Mouse (Mus musculus): ENCODE results near the gene Ppp4r4.
"Not testable (repeated sequence)": the region's sequence is repeated elsewhere in the genome, so short reads cannot be mapped to it uniquely, and the experiment has no call there.

The Ppp4r4 gene

GRCm38 (mm10) chr12:103634430-103634829 is 102.3 kb downstream of the Ppp4r4 start:
- DNase-seq (ENCODE audit: low spot score in 2 of 2) = no peak

- no peak for DNase-seq (ENCODE audit: low spot score in 2 of 2)
These were observed 103.8 kb downstream of the Ppp4r4 start for GRCm38 (mm10) chr12:103635846-103636245.

DNA sequence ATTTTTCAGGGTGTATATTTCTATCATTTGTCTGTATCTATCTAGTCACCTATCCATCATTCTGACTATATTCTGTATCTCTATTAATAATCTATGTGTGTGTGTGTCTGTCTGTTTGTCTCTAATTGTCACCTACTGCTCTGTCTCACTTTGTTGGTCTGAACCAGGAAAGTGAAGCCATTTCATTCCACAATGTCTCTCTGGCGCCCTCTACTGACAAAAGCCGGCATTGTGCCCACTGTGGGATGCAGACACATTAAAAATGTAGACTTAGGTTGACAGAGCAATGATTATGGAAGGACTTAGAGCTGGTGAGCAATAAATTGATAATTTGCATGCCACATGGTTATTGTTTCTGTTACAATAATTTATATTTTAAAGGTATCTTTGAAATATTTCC is 111.3 kb downstream of the Ppp4r4 start:
- DNase-seq (ENCODE audit: low spot score in 2 of 2) = peak; percentile 84 to 89

GRCm38 (mm10) chr12:103643818-103644217 is 111.7 kb downstream of the Ppp4r4 start:
- DNase-seq (ENCODE audit: low spot score in 2 of 2) = no peak

- no peak for DNase-seq (ENCODE audit: low spot score in 2 of 2)
These were observed 112.5 kb downstream of the Ppp4r4 start for GRCm38 (mm10) chr12:103644601-103645000.

DNA sequence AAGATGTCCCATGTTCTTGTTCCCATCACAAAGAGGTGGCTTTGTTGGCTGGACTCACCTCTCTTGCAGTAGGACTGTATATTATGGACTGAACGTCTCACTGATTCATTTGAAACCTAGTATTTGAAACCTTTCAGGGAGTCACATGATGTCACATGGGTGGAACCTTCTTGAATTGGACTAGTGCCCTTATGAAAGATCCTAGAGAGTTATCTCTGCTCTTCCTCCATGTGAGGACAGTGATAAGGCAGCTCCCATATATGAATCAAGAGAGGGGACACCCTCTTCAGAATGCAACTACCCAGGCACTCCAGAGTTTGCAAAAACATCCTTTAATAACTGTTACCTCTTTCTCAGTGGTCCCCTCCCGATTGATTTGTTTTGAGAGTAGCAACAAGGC is 114.2 kb downstream of the Ppp4r4 start:
- DNase-seq (ENCODE audit: low spot score in 2 of 2) = no peak

GRCm38 (mm10) chr12:103653836-103654235 is 121.8 kb downstream of the Ppp4r4 start:
- no peak for DNase-seq (ENCODE audit: low spot score in 2 of 2)

GRCm38 (mm10) chr12:103655123-103656044 is 123.3 kb downstream of the Ppp4r4 start:
- DNase-seq (ENCODE audit: low spot score in 2 of 2) = no peak

DNA sequence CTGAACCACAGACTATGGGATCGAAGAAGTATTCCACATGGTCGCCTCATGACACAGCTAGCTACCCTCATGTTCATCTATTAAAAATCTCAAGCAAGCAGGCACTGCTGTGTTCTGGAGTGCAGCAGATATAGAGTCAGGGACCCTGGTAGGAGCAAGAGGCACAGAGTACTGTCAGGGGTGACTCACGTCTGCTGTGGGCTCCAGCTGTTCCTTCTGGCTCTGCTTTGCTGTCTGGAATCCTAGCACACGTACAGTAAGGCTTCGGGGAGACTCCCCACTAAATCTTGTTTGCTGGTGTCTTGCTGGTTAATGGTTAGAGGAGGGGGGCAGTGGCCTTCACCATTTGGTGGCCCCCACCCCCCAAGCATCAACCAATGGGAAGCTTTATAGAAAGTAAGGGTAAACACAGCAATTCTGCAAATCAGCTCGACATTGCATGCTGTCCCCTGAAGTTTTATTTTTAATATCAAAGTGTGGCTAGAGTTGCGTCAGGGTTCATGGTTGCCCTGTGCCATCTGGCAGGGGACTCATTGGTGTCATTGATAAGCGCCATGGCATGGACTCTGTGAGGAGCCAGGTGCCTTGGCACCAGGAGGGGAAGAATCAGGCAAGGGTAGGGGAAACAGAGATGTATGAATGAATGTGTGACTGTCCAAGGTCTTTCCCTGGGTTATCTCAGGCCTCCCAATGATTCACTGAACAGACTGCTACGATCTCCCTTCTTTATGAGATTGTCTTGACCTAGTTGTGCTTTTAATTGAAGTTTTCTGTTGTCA is 125.0 kb downstream of the Ppp4r4 start, which contains the start of gene Serpina6:
TSS of gene Serpina6 (minus strand) at position 365 of the 779 bp plus-strand sequence.
- no peak for DNase-seq (ENCODE audit: low spot score in 2 of 2)

DNA sequence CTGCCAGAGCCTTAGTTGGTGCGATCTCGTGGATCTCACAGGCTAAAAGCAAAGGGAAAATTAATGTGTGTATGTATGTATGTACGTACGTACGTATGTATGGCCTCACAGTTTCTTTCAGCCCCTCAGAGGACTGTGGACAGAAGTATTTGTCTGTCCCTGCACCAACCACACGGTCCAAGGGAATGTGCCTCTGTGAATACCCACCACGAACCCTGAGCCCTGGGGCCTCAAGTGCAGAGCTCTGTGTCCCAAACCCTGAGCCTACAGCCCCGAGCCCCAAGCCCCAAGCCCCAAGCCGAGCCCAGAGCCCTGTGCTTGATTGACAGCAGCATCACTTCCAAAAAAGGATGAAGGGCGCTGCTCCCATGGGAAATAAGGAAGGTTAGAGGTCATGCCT is 125.9 kb downstream of the Ppp4r4 start:
- DNase-seq (ENCODE audit: low spot score in 2 of 2) = no peak

- no peak for DNase-seq (ENCODE audit: low spot score in 2 of 2)
These were observed 127.1 kb downstream of the Ppp4r4 start for GRCm38 (mm10) chr12:103659171-103659570.

DNA sequence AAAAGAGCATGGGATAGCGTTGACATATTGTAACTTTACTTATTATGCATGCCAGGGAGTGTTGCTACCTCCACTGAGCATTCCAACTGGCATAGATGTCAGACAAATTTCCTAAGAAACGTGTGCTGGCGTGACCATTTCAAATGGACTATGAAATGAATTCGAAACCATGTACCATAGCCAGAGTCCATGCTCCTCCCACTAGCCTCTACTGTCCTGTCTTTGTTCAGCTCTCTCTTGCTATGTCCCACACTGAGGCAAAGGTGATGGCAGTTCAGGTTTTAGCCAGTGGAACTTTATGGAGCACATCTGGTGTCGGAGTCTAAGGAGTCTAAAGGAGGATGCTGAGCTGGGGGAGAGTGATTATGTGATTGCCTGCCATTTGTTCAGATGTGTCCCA is 128.0 kb downstream of the Ppp4r4 start:
- no peak for DNase-seq (ENCODE audit: low spot score in 2 of 2)

DNA sequence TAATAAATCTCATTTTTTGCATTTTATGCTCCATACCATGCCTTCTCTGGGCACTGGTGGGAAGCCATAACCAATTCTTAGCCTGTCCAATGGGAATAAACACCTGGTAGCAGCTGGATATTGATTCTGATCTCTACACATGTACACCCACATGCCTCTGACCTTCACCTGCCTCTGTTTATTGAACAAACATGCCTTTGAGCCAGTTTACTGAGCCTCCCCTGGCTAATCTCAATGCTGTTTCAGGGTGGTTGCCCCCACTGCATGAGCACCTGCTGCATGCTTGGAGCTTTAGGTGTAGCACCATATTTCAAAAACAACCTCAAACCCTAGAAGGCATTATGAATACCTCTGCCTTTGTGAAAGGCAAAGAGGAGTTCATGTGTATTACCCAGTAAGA is 130.0 kb downstream of the Ppp4r4 start:
- not testable (repeated sequence) for DNase-seq (ENCODE audit: low spot score in 2 of 2)
